Mouse (Mus musculus) embryonic facial prominence, embryonic 13.5 days (tissue): ENCODE results near the gene Nln. TPM values are rescaled to one million over a fixed set of nuclear protein-coding genes. Genes with fewer than 3 reads are reported as not detected.

ENCODE experiments used
- ATAC-seq: fragments of 200-750 bp; cut with Nextera tagmentation; 2 replicates; pipeline ENCODE4 v1.8.0; 2017; ENCODE audit warnings: low read depth; ENCODE audit not compliant: insufficient number of reproducible peaks, insufficient read depth, low FRiP score, low TSS enrichment
- H3K27ac ChIP-seq: fragments of 300-500 bp; sonication (generic); 2 replicates; pipeline ENCODE4 v1.5.1; 2015; ENCODE audit warnings: moderate library complexity, mild to moderate bottlenecking, inconsistent platforms
- H3K27me3 ChIP-seq: fragments of 300-500 bp; sonication (generic); 2 replicates; pipeline ENCODE4 v1.6.1; 2015; ENCODE audit warnings: mild to moderate bottlenecking, inconsistent platforms
- H3K36me3 ChIP-seq: fragments of 300-500 bp; sonication (generic); 2 replicates; pipeline ENCODE4 v1.6.1; 2015; ENCODE audit warnings: mild to moderate bottlenecking, inconsistent platforms
- H3K4me1 ChIP-seq: fragments of 300-500 bp; sonication (generic); 2 replicates; pipeline ENCODE4 v1.6.1; 2015; ENCODE audit warnings: inconsistent platforms
- H3K4me2 ChIP-seq: fragments of 300-500 bp; sonication (generic); 2 replicates; pipeline ENCODE4 v1.6.1; 2015; ENCODE audit warnings: moderate library complexity, mild to moderate bottlenecking, inconsistent platforms
- H3K4me3 ChIP-seq: fragments of 300-500 bp; sonication (generic); 2 replicates; pipeline ENCODE4 v1.5.1; 2015; ENCODE audit warnings: mild to moderate bottlenecking, inconsistent platforms
- H3K9ac ChIP-seq: fragments of 300-500 bp; sonication (generic); 2 replicates; pipeline ENCODE4 v1.6.1; 2015; ENCODE audit warnings: mild to moderate bottlenecking, inconsistent platforms
- H3K9me3 ChIP-seq: fragments of 300-500 bp; sonication (generic); 2 replicates; pipeline ENCODE4 v1.6.1; 2016; ENCODE audit warnings: inconsistent platforms
- WGBS: fragments of 180-500 bp; shearing (Covaris S2); methylation state at CpG from one replicate; pipeline ENCODE4 v1.1.7; 2015; ENCODE audit warnings: mixed read lengths; 5-methylcytosine and 5-hydroxymethylcytosine counted together
- polyA plus RNA-seq: library from polyadenylated mRNA; unstranded; fragments of >200 nt; fragmentation: Nextera tagmentation; extraction: Ambion mirVana; gene quantifications from 2 replicates; pipeline ENCODE4 v1.2.1, GENCODE M21; 2015

Nln gene
- polyA plus RNA-seq, 1 experiment from 2014 or later, result 13.0 TPM

GRCm38 (mm10) chr13:103977844-103978243 is 131.6 kb downstream of the Nln start:
- no peaks in the 10 kb centered on the region for H3K36me3 ChIP-seq
- ATAC-seq, result no peak
- H3K27me3 ChIP-seq, result no peaks in the 10 kb centered on the region
- no peak overlapping the region for H3K4me2 ChIP-seq
- peaks cover 13% of the 10 kb centered on the region for H3K4me1 ChIP-seq
- H3K4me3 ChIP-seq, result no peak overlapping the region
- WGBS, result 62% methylated on average over 6 of the region's 6 CpGs
- peak overlapping the region; percentile 70 for H3K27ac ChIP-seq
- H3K9me3 ChIP-seq, result 0 out of 2 replicates have a peak, but pooled peaks cover 3% of the 10 kb centered on the region
- no peak overlapping the region for H3K9ac ChIP-seq

GRCm38 (mm10) chr13:103976181-103976724 is 133.2 kb downstream of the Nln start:
- Histone ChIP-seq H3K4me2 (no peak overlapping the region), H3K4me3 (no peak overlapping the region), H3K27ac (no peak overlapping the region), H3K9me3 (0 out of 2 replicates have a peak, but pooled peaks cover 3% of the 10 kb centered on the region), H3K27me3 (no peaks in the 10 kb centered on the region), H3K4me1 (peaks cover 13% of the 10 kb centered on the region), H3K9ac (no peak overlapping the region), H3K36me3 (no peaks in the 10 kb centered on the region)
- ATAC-seq, result no peak
- 64% methylated on average over 4 of the region's 4 CpGs for WGBS

- Histone ChIP-seq H3K4me3 (no peak overlapping the region), H3K9me3 (0 out of 2 replicates have a peak, but pooled peaks cover 3% of the 10 kb centered on the region), H3K4me2 (no peak overlapping the region), H3K36me3 (no peaks in the 10 kb centered on the region), H3K4me1 (peaks cover 19% of the 10 kb centered on the region), H3K27ac (no peak overlapping the region), H3K27me3 (no peaks in the 10 kb centered on the region), H3K9ac (no peak overlapping the region)
- ATAC-seq, result no peak
- 85% methylated on average over 10 of the region's 10 CpGs for WGBS
These were observed 134.3 kb downstream of the Nln start for GRCm38 (mm10) chr13:103975101-103975500.

- no peak overlapping the region for H3K27ac ChIP-seq
- H3K4me3 ChIP-seq, result no peak overlapping the region
- no peak overlapping the region for H3K9ac ChIP-seq
- H3K4me1 ChIP-seq, result peaks cover 24% of the 10 kb centered on the region
- H3K9me3 ChIP-seq, result no peaks in the 10 kb centered on the region
- no peak overlapping the region for H3K4me2 ChIP-seq
- H3K36me3 ChIP-seq, result no peaks in the 10 kb centered on the region
- 73% methylated on average over 5 of the region's 5 CpGs for WGBS
- no peak for ATAC-seq
- no peaks in the 10 kb centered on the region for H3K27me3 ChIP-seq
These were observed 135.4 kb downstream of the Nln start for GRCm38 (mm10) chr13:103973977-103974376.

Other genes starting within 250 kb of the Nln start
- gene Erbin, start 189.1 kb downstream of the Nln start, polyA plus RNA-seq, result 22.3 and 27.2 TPM in 2 replicates
- gene Sgtb, start 127 bp upstream of the Nln start, polyA plus RNA-seq, result 8.9 and 10.9 TPM in 2 replicates
- gene Trappc13, start 68.9 kb upstream of the Nln start, polyA plus RNA-seq, result 64.5 and 67.9 TPM in 2 replicates
- 21.5 and 22.4 TPM in 2 replicates for gene Trim23, start 69.2 kb upstream of the Nln start, polyA plus RNA-seq
- 79.0 and 84.6 TPM in 2 replicates for gene Cenpk, start 119.0 kb upstream of the Nln start, polyA plus RNA-seq
- gene Ppwd1, start 119.2 kb upstream of the Nln start, polyA plus RNA-seq, result 17.4 and 21.7 TPM in 2 replicates
- gene Adamts6, start 178.2 kb upstream of the Nln start, polyA plus RNA-seq, result 3.2 and 4.9 TPM in 2 replicates